Mouse (Mus musculus): ENCODE results near the gene Speg. TPM values are rescaled to one million over a fixed set of nuclear protein-coding genes. Genes with fewer than 3 reads are reported as not detected.
A peak's percentile ranks its signal among the peaks of the same experiment; 100 is the strongest.

Speg gene
- polyA plus RNA-seq, 1 experiment from 2014 or later: 41.2 TPM

DNA sequence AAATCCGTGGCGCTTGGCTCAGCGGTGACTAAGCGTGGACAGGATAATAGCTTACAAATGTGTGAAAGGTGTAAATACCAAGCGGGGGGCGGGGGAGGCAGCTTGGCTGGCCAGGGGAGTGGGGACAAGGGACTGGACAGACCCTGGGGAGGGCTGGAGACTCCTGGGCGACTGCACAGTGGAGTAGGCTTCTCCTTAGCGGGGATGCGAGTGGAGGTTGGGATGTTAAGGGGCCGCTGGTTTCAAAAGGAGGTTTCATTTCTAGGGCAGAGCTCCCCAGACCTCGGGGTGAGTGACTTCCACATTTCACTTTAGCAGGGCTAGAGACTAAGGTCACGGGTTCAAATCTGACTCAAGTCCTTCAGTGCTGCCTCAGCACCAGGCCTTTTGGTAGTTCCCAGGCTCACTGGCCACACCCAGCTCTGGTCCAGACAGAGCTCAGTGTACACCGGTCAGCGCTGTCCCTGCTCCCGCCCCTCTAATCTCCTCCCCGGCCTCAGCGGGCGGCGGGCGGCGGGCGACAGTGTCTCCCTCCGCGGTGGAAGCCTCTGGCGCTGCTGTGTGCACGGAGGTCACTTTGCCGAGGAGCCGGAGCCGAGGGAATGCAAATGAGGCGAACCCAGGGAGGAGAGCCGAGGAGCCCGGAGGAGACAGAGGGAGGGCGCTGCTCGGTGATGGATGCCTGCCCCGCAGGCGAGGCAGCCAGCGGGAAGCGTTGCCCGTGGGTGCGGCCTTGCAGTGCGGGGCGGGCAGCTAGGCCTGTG, 83.1 kb downstream of the Speg start:
- ATAC-seq (ENCODE audit: insufficient read depth, low FRiP score): peak; percentile 81
- H3K9ac ChIP-seq (ENCODE audit: low read length): peak overlapping the region; percentile 73
- H3K36me3 ChIP-seq (ENCODE audit: control insufficient read depth, insufficient read depth, low read length): no peaks in the 10 kb centered on the region
- WGBS: 3% methylated on average over 42 of the region's 42 CpGs
- H3K4me2 ChIP-seq (ENCODE audit: low read depth, low read length): peak overlapping the region; percentile 64
- H3K4me3 ChIP-seq (replicated peaks; ENCODE audit: low read length): peak overlapping the region; percentile 44
- H3K27ac ChIP-seq (ENCODE audit: low read length): peak overlapping the region; percentile 88
- H3K27me3 ChIP-seq (ENCODE audit: control insufficient read depth, insufficient read depth, low read length): peaks cover 20% of the 10 kb centered on the region
- H3K9me3 ChIP-seq (replicated peaks; ENCODE audit: control insufficient read depth, low read length): no peaks in the 10 kb centered on the region
- H3K4me1 ChIP-seq (ENCODE audit: control insufficient read depth, insufficient read depth, low read length): peaks cover 22% of the 10 kb centered on the region; the same call in 1 of the 2 replicates

DNA sequence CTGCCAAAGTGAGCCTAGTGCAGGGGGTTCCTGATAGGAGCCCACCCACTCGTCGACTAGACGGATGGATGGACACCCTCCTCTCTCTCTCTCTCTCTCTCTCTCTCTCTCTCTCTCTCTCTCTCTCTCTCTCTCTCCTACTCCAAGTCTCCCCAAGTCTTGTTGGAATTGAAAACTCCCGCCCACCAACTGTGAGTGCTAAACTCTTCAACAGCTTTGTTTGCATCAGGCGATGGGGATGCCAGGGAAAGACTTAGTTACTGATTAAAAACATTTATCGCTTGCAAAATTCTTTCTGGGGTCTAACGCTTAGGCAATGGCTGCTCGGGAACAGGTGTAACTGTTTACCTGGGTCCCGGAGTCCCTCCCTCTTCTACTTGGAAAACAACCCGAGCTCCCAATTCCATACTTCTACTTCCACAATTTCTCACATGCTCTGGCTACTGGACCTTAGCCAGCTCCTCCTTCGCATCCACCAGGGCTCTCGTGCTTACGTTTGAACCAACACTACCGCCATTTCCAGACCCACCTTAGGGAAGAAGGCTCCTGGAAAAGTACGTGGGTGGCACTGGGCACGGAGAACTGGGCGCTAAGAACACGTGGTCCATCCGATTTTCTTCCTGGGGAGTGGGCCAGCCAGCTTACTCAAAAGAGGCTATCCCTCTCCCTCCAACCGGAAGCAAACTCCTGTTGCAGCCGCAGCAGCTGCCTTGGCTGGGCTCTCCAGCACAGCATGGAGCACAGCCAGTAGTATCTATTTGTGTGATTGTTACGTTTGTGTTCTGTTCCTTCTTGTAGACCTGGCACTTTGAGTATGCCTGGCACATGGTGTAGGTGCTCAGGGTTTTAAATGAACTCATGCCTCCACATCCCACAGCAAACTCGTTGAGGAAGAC, 83.9 kb downstream of the Speg start:
- H3K27me3 ChIP-seq (ENCODE audit: control insufficient read depth, insufficient read depth, low read length): peaks cover 20% of the 10 kb centered on the region
- H3K4me2 ChIP-seq (ENCODE audit: low read depth, low read length): peak overlapping the region; percentile 64
- peak overlapping the region; percentile 88 for H3K27ac ChIP-seq (ENCODE audit: low read length)
- peaks cover 22% of the 10 kb centered on the region; the same call in 1 of the 2 replicates for H3K4me1 ChIP-seq (ENCODE audit: control insufficient read depth, insufficient read depth, low read length)
- H3K36me3 ChIP-seq (ENCODE audit: control insufficient read depth, insufficient read depth, low read length): no peaks in the 10 kb centered on the region
- H3K4me3 ChIP-seq (replicated peaks; ENCODE audit: low read length): peak overlapping the region; percentile 44
- WGBS: 8% methylated on average over 23 of the region's 23 CpGs
- H3K9me3 ChIP-seq (replicated peaks; ENCODE audit: control insufficient read depth, low read length): no peaks in the 10 kb centered on the region
- H3K9ac ChIP-seq (ENCODE audit: low read length): peak overlapping the region; percentile 73
- ATAC-seq (ENCODE audit: insufficient read depth, low FRiP score): peak; percentile 18; the same call in 1 of the 2 replicates

DNA sequence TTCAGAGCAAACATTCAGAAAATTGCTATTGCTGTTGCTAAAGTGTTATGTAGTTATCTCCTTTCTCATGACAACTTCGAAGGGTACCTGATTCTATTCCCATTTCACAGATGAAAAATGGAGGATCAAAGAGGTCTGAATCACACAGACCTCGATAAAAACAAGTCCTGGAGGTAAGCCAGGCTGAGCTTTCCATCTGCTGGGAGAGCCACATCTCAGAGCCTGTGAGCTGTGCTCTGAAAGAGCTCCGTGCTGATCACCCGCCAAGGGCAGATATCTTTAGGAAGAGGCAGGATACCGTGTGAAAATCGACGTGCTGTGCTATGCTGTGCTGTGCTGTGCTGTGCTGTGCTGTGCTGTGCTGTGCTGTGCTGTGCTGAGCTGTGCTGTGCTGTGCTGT, 85.2 kb downstream of the Speg start:
- peaks cover 22% of the 10 kb centered on the region; the same call in 1 of the 2 replicates for H3K4me1 ChIP-seq (ENCODE audit: control insufficient read depth, insufficient read depth, low read length)
- H3K4me3 ChIP-seq (replicated peaks; ENCODE audit: low read length): no peak overlapping the region
- no peak overlapping the region for H3K9ac ChIP-seq (ENCODE audit: low read length)
- H3K9me3 ChIP-seq (replicated peaks; ENCODE audit: control insufficient read depth, low read length): no peaks in the 10 kb centered on the region
- no peak overlapping the region for H3K27ac ChIP-seq (ENCODE audit: low read length)
- H3K36me3 ChIP-seq (ENCODE audit: control insufficient read depth, insufficient read depth, low read length): no peaks in the 10 kb centered on the region
- no peak overlapping the region for H3K4me2 ChIP-seq (ENCODE audit: low read depth, low read length)
- 69% methylated on average over 7 of the region's 7 CpGs for WGBS
- peaks cover 17% of the 10 kb centered on the region for H3K27me3 ChIP-seq (ENCODE audit: control insufficient read depth, insufficient read depth, low read length)
- no peak for ATAC-seq (ENCODE audit: insufficient read depth, low FRiP score)

DNA sequence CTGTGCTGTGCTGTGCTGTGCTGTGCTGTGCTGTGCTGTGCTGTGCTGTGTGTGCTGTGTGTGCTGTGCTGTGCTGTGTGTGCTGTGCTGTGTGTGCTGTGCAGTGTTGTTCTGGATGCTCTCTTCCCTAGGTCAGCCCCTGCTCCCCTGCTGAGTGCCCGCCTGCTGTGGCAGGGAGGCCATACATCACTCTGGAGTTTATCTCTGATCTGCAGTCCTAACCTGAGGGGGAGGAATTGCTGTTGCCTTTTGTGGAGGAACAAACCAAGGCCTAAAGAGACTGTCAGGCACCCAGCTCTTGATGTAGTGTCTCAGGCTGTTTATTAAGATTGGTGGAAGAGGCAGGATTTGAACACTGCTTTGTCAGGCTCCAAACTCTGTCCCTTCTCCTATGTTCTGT, 87.5 kb downstream of the Speg start:
- H3K4me2 ChIP-seq (ENCODE audit: low read depth, low read length): no peak overlapping the region
- peaks cover 19% of the 10 kb centered on the region; the same call in 1 of the 2 replicates for H3K4me1 ChIP-seq (ENCODE audit: control insufficient read depth, insufficient read depth, low read length)
- no peak for ATAC-seq (ENCODE audit: insufficient read depth, low FRiP score)
- peaks cover 6% of the 10 kb centered on the region for H3K27me3 ChIP-seq (ENCODE audit: control insufficient read depth, insufficient read depth, low read length)
- H3K9me3 ChIP-seq (replicated peaks; ENCODE audit: control insufficient read depth, low read length): no peaks in the 10 kb centered on the region
- no peaks in the 10 kb centered on the region for H3K36me3 ChIP-seq (ENCODE audit: control insufficient read depth, insufficient read depth, low read length)
- WGBS: 44% methylated on average over 1 of the region's 1 CpGs
- H3K9ac ChIP-seq (ENCODE audit: low read length): no peak overlapping the region
- no peak overlapping the region for H3K27ac ChIP-seq (ENCODE audit: low read length)
- no peak overlapping the region for H3K4me3 ChIP-seq (replicated peaks; ENCODE audit: low read length)

DNA sequence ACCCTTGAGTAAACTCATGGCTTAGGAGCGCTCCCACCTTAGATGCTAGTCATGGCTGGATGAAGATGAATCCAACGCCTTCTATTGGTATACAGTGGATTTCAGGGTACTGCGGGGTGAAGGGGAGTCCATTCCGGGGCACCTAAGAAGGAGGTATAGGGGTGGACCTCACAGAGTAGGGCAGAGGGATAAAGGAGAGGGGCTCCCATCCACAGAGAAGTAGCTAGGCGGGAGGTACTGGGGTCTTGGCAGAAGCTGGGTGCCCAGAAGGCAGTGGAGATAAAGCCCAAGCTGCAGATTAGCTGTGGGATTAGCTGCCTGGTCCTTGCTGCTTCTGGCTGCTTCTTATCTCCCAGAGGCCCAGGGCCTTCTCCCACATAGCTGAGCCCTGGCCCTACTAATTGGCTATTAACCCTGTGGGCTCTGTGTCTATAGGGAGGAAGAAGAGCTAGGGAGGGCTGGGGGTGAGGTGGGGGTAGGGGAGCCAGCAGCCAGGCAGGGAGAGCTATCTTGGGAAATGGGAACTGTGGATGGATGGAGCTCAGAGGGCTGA, 88.6 kb downstream of the Speg start:
- Histone ChIP-seq H3K9ac (ENCODE audit: low read length) (peak overlapping the region; percentile 44; the same call in 1 of the 2 replicates), H3K36me3 (ENCODE audit: control insufficient read depth, insufficient read depth, low read length) (no peaks in the 10 kb centered on the region), H3K27ac (ENCODE audit: low read length) (no peak overlapping the region), H3K4me3 (replicated peaks; ENCODE audit: low read length) (no peak overlapping the region), H3K27me3 (ENCODE audit: control insufficient read depth, insufficient read depth, low read length) (peaks cover 6% of the 10 kb centered on the region), H3K9me3 (replicated peaks; ENCODE audit: control insufficient read depth, low read length) (no peaks in the 10 kb centered on the region), H3K4me1 (ENCODE audit: control insufficient read depth, insufficient read depth, low read length) (peaks cover 15% of the 10 kb centered on the region; the same call in 1 of the 2 replicates), H3K4me2 (ENCODE audit: low read depth, low read length) (no peak overlapping the region)
- 76% methylated on average over 5 of the region's 5 CpGs for WGBS
- no peak for ATAC-seq (ENCODE audit: insufficient read depth, low FRiP score)

DNA sequence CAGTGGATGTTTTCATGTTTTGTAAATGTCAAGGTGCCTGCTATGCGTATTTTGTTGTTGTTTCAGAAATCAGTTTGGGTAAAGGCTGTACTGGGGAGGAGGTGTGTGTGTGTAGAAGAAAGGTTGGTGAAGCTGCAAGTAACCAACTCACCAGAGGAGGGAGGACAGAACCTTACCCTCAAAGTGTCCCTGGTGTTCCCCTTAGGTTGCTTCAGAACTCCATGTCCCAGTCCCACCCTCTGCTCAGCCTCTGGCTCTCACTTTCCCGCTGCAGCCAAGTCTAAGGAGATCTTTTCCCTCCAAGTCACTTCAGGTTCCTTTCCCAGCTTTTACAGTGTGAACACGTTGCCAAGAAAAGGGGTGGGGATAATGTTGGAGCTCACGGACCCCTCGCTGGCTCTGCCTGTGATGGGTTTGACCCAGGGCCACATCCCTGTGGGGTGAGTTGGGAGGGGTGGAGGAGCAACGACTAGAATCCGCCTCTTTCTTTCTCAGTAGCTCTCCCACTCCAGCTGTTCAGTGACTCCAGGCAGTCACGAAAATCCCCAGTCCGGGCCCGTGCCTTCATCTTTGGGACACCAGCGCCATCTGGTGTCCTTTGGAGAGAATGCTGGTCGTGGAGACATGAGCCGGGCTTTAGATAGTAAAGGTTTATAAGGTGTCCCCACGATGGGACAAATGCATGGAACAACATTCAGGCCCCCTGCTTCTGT, 92.3 kb downstream of the Speg start:
- no peak overlapping the region for H3K27ac ChIP-seq (ENCODE audit: low read length)
- peaks cover 9% of the 10 kb centered on the region for H3K27me3 ChIP-seq (ENCODE audit: control insufficient read depth, insufficient read depth, low read length)
- H3K9ac ChIP-seq (ENCODE audit: low read length): peak overlapping the region; percentile 47; the same call in 1 of the 2 replicates
- H3K4me3 ChIP-seq (replicated peaks; ENCODE audit: low read length): no peak overlapping the region
- WGBS: 9% methylated on average over 14 of the region's 14 CpGs
- H3K9me3 ChIP-seq (replicated peaks; ENCODE audit: control insufficient read depth, low read length): no peaks in the 10 kb centered on the region
- H3K36me3 ChIP-seq (ENCODE audit: control insufficient read depth, insufficient read depth, low read length): no peaks in the 10 kb centered on the region
- ATAC-seq (ENCODE audit: insufficient read depth, low FRiP score): peak; percentile 82
- H3K4me2 ChIP-seq (ENCODE audit: low read depth, low read length): no peak overlapping the region
- peaks cover 6% of the 10 kb centered on the region; the same call in 1 of the 2 replicates for H3K4me1 ChIP-seq (ENCODE audit: control insufficient read depth, insufficient read depth, low read length)

DNA sequence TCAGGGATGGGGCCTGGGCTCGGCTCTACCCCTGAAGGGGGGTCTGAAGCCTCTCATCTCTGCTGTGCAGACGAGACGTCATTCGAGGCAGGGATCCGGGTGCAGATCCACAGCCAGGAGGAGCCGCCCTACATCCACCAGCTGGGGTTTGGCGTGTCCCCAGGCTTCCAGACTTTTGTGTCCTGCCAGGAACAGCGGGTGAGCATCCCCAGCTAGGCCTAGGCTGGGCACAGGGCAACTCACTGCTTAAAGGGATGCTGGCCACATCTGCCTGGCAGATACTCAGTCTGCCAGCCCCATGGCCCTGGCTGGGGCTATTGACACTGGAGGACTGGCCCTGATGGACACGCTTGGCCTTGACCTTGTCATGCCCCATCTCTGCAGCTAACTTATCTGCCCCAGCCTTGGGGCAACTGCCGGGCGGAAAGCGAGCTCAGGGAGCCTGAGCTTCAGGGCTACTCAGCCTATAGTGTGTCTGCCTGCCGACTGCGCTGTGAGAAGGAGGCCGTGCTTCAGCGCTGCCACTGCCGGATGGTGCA, 94.3 kb downstream of the Speg start:
- Histone ChIP-seq H3K9me3 (replicated peaks; ENCODE audit: control insufficient read depth, low read length) (no peaks in the 10 kb centered on the region), H3K27me3 (ENCODE audit: control insufficient read depth, insufficient read depth, low read length) (peaks cover 9% of the 10 kb centered on the region), H3K27ac (ENCODE audit: low read length) (no peak overlapping the region), H3K36me3 (ENCODE audit: control insufficient read depth, insufficient read depth, low read length) (peaks cover 3% of the 10 kb centered on the region; the same call in 1 of the 2 replicates), H3K4me1 (ENCODE audit: control insufficient read depth, insufficient read depth, low read length) (peaks cover 6% of the 10 kb centered on the region; the same call in 1 of the 2 replicates), H3K4me2 (ENCODE audit: low read depth, low read length) (no peak overlapping the region), H3K4me3 (replicated peaks; ENCODE audit: low read length) (no peak overlapping the region), H3K9ac (ENCODE audit: low read length) (no peak overlapping the region)
- 78% methylated on average over 17 of the region's 17 CpGs for WGBS
- ATAC-seq (ENCODE audit: insufficient read depth, low FRiP score): no peak

DNA sequence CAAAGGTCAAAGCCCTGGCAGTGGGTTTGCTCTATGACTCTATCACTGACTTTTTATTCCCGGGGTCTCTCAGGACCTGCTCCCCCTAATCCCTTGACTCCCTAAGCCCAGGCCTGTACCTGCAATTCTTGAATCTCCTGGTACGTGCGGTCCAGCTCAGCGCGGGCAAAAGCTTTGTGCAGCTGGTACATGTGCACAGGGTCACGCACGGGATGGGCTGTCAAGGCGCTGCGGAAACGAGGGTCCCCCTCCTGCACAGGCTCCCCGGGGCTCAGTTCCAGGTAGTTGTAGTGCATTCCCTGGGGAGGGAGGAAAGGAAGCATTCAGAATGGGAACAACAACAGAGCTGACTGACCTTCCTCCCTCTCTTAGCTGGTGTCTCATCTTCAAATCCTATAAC, 101.3 kb downstream of the Speg start:
- peaks cover 13% of the 10 kb centered on the region for H3K36me3 ChIP-seq (ENCODE audit: control insufficient read depth, insufficient read depth, low read length)
- H3K27me3 ChIP-seq (ENCODE audit: control insufficient read depth, insufficient read depth, low read length): peaks cover 10% of the 10 kb centered on the region; the same call in 1 of the 2 replicates
- no peak overlapping the region for H3K27ac ChIP-seq (ENCODE audit: low read length)
- H3K9ac ChIP-seq (ENCODE audit: low read length): no peak overlapping the region
- H3K4me2 ChIP-seq (ENCODE audit: low read depth, low read length): no peak overlapping the region
- H3K4me1 ChIP-seq (ENCODE audit: control insufficient read depth, insufficient read depth, low read length): peaks cover 18% of the 10 kb centered on the region; the same call in 1 of the 2 replicates
- no peak for ATAC-seq (ENCODE audit: insufficient read depth, low FRiP score)
- WGBS: 92% methylated on average over 11 of the region's 11 CpGs
- no peaks in the 10 kb centered on the region for H3K9me3 ChIP-seq (replicated peaks; ENCODE audit: control insufficient read depth, low read length)
- no peak overlapping the region for H3K4me3 ChIP-seq (replicated peaks; ENCODE audit: low read length)

All from stomach, embryonic 16.5 days (tissue).